Mouse (Mus musculus) neural tube, embryonic 12.5 days (tissue): ENCODE measurements around the gene Pdzph1. TPM values are rescaled to one million over a fixed set of nuclear protein-coding genes. Genes with fewer than 3 reads are reported as not detected.

ENCODE experiments used
- ATAC-seq: fragments of 200-750 bp; cut with Nextera tagmentation; 2 replicates; pipeline ENCODE4 v1.8.0; 2017; ENCODE audit warnings: low read depth, mild to moderate bottlenecking, moderate TSS enrichment, moderate library complexity; ENCODE audit not compliant: low FRiP score
- H3K27ac ChIP-seq: fragments of 300-500 bp; sonication (generic); 2 replicates; pipeline ENCODE4 v1.5.1; 2016
- H3K27me3 ChIP-seq: fragments of 300-500 bp; sonication (generic); replicated peaks from 2 replicates; pipeline ENCODE4 v1.6.1; 2016; ENCODE audit warnings: mild to moderate bottlenecking
- H3K36me3 ChIP-seq: fragments of 300-500 bp; sonication (generic); 2 replicates; pipeline ENCODE4 v1.6.1; 2016; ENCODE audit warnings: mild to moderate bottlenecking
- H3K4me1 ChIP-seq: fragments of 300-500 bp; sonication (generic); 2 replicates; pipeline ENCODE4 v1.6.1; 2016
- H3K4me2 ChIP-seq: fragments of 300-500 bp; sonication (generic); replicated peaks from 2 replicates; pipeline ENCODE4 v1.6.1; 2016; ENCODE audit warnings: mild to moderate bottlenecking
- H3K4me3 ChIP-seq: fragments of 300-500 bp; sonication (generic); 2 replicates; pipeline ENCODE4 v1.5.1; 2016
- H3K9ac ChIP-seq: fragments of 300-500 bp; sonication (generic); 2 replicates; pipeline ENCODE4 v1.6.1; 2016; ENCODE audit warnings: mild to moderate bottlenecking
- H3K9me3 ChIP-seq: fragments of 300-500 bp; sonication (generic); 2 replicates; pipeline ENCODE4 v1.6.1; 2016; ENCODE audit warnings: mild to moderate bottlenecking
- whole genome bisulfite sequencing: fragments of 180-500 bp; shearing (Covaris S2); methylation state at CpG from one replicate; pipeline ENCODE4 v1.1.7; 2016; 5-methylcytosine and 5-hydroxymethylcytosine counted together
- polyA plus RNA-seq: library from polyadenylated mRNA; unstranded; fragments of >200 nt; fragmentation: Nextera tagmentation; extraction: Ambion mirVana; gene quantifications from 2 replicates; pipeline ENCODE4 v1.2.1, GENCODE M21; 2016

Pdzph1 gene
- polyA plus RNA-seq, 1 experiment from 2014 or later, result 3.8 TPM

DNA sequence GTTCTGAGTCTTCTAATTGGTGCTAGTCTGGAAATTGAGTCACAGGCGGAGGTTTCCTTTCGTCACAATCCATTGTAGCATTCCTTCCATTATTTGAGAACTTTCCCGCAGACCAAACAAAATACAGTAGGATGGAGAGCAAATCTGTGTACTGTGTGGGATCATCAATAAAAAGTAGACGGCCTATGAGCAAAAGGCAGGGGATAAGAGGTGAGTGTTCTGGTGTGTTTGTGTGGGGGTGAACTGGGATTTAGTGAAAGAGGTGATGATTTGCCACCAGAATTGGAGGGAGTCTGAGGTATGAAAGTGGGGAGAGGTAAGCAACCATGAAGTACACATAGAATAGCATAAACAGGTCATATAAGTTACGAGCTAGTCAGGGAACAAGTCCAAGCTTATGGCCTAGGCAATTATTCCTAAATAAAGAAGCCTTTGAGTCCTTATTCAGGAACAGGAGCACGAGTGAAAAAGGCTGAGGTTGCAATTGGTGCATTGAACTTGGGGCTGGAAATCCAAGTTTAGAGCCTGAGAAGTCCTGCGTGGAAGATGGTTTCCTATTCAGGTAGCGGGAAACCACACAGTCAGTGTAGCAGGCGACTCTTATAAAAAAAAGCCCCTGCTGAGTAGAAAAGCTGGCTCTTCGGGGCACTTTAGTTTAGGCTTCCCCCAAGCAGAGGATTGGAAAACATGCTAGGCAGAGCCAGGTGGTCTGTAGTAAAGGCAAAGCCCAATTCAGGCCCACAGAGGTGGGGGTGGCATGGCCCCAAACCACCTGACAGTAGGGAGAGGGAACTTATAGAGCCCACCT lies 48.0 kb downstream of the Pdzph1 start:
- Histone ChIP-seq H3K36me3 (no peaks in the 10 kb centered on the region), H3K4me1 (no peaks in the 10 kb centered on the region), H3K4me2 (no peak overlapping the region), H3K9me3 (no peaks in the 10 kb centered on the region), H3K4me3 (no peak overlapping the region), H3K27me3 (no peaks in the 10 kb centered on the region), H3K9ac (no peak overlapping the region), H3K27ac (no peak overlapping the region)
- WGBS, result 69% methylated on average over 10 of the region's 10 CpGs
- ATAC-seq, result no peak

GRCm38 (mm10) chr17:58938598-58938997 lies 52.6 kb downstream of the Pdzph1 start:
- H3K9me3 ChIP-seq, result no peaks in the 10 kb centered on the region
- no peaks in the 10 kb centered on the region for H3K4me1 ChIP-seq
- no peaks in the 10 kb centered on the region for H3K27me3 ChIP-seq
- no peak overlapping the region for H3K9ac ChIP-seq
- 84% methylated on average over 1 of the region's 1 CpGs for WGBS
- no peak for ATAC-seq
- H3K27ac ChIP-seq, result no peak overlapping the region
- H3K4me3 ChIP-seq, result no peak overlapping the region
- no peaks in the 10 kb centered on the region for H3K36me3 ChIP-seq
- no peak overlapping the region for H3K4me2 ChIP-seq

DNA sequence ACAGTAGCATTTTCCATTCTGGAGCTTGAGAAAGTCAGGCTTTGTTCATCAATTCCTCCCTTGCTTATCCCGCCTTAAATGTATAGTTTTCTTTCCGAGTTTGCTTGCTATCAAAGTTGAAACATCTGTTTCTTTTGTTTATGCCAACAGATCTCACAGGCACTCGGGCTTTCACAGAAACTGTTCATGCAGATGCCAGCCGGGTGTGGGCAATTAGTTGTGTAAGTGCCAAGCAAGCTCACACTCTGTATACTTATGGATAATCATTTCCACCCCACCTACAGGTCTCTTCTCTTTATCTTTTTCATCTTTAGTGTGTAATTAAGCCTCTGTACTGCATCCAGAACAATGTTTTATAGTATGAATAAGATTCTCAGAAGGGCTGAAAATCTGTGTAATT lies 53.6 kb downstream of the Pdzph1 start:
- Histone ChIP-seq H3K27ac (no peak overlapping the region), H3K9ac (no peak overlapping the region), H3K9me3 (no peaks in the 10 kb centered on the region), H3K36me3 (no peaks in the 10 kb centered on the region), H3K27me3 (no peaks in the 10 kb centered on the region), H3K4me2 (no peak overlapping the region), H3K4me3 (no peak overlapping the region), H3K4me1 (no peaks in the 10 kb centered on the region)
- no peak for ATAC-seq
- WGBS, result 60% methylated on average over 4 of the region's 4 CpGs

DNA sequence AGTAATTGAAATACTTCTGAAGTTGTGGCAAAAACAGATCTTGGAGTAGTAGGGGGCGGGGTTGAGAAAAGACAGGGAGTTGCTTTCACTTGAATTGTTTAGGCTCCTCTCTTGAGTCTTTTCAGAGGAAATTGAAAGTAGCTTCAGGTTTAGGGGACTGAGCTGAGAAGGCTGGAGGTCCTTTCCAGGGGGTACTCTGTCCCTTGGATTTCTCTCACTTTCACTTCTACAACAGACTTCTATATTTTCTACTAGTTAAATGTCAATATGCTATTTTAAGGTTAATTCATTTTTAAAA lies 58.2 kb downstream of the Pdzph1 start:
- no peak overlapping the region for H3K4me3 ChIP-seq
- H3K36me3 ChIP-seq, result no peaks in the 10 kb centered on the region
- H3K27me3 ChIP-seq, result no peaks in the 10 kb centered on the region
- H3K9me3 ChIP-seq, result no peaks in the 10 kb centered on the region
- no peak overlapping the region for H3K9ac ChIP-seq
- H3K27ac ChIP-seq, result no peak overlapping the region
- no peak; the same call in 1 of the 2 replicates for ATAC-seq
- H3K4me1 ChIP-seq, result peaks cover 3% of the 10 kb centered on the region; the same call in 1 of the 2 replicates
- 20% methylated on average over 1 of the region's 1 CpGs for WGBS
- no peak overlapping the region; the same call in 1 of the 2 replicates for H3K4me2 ChIP-seq

DNA sequence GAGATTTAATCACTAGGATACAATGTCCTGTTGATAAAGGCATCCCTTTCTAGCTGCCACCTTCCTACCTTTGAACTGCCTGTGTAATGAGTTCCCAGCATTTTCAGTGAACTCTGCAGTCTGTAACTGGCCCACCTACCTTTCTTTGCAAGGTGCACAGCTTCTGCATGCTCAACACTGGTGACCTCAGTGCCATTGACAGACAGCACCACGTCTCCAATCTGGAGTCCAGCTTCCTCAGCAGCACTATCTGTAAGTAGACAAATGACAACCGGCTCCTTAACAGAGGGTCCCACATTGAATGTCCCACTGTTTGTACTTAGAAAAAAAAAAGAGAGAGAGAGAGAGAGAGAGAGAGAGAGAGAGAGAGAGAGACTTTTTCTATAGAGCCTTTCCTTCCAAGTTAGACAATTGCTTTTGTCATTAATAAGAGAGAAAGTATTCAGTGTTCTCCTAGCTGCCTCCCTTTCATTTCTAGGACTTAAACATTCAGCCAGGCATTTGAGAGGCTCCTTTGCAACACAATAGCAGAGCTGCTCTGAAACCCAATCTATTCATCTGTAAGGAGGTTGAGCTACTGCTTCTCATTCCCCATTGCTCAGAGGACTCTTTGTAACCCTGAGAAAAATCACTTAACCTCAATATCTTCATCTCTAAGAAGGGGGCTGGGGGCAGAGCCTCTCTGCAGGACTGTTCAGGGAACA lies 58.7 kb downstream of the Pdzph1 start:
- no peaks in the 10 kb centered on the region for H3K27me3 ChIP-seq
- H3K4me3 ChIP-seq, result no peak overlapping the region
- peaks cover 3% of the 10 kb centered on the region; the same call in 1 of the 2 replicates for H3K4me1 ChIP-seq
- H3K4me2 ChIP-seq, result peak overlapping the region; percentile 14; the same call in 1 of the 2 replicates
- H3K27ac ChIP-seq, result no peak overlapping the region
- 8% methylated on average over 2 of the region's 2 CpGs for WGBS
- peak; percentile 65 for ATAC-seq
- H3K9ac ChIP-seq, result no peak overlapping the region
- H3K9me3 ChIP-seq, result no peaks in the 10 kb centered on the region
- H3K36me3 ChIP-seq, result no peaks in the 10 kb centered on the region

DNA sequence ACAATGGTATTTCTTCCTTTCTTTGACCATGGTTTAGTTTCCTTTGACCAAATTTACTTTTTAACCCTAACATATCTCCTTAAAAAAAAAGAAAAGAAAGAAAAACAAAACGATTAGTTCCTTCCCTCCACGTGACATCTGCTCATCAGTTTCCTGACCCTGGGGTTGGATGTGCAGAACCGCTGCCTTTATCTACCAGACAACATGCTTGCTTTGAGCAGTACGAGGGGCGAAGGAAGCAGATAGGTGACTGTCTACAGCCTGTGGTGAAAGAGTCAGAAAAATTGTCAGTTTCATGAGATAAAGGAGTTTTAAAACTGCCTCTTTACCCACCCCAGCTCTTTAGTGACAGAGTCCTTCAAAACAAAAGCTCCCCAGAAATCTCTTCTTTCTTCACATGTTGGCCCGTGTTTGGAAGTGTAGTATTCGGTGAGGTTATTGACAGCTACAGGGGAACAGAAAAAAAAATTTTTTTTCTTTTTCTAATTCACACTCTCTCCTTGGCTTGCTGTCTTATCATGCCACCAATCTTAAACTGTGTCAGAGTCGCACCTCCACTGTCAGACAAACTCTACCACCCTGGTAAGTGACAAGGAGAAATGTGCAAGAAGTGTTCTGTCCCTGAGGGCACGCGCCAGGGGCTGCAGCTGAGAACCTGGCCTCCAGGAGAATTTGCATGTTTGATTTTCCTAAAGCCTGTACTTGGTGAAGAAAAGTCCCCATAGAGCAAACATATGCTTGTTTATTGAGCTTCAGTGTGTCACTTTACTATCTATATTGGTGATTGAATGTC lies 66.2 kb downstream of the Pdzph1 start:
- Histone ChIP-seq H3K4me1 (peaks cover 6% of the 10 kb centered on the region; the same call in 1 of the 2 replicates), H3K36me3 (no peaks in the 10 kb centered on the region), H3K4me2 (no peak overlapping the region), H3K9ac (no peak overlapping the region), H3K27ac (no peak overlapping the region), H3K9me3 (no peaks in the 10 kb centered on the region), H3K27me3 (no peaks in the 10 kb centered on the region), H3K4me3 (no peak overlapping the region)
- WGBS, result 81% methylated on average over 10 of the region's 10 CpGs
- ATAC-seq, result no peak

DNA sequence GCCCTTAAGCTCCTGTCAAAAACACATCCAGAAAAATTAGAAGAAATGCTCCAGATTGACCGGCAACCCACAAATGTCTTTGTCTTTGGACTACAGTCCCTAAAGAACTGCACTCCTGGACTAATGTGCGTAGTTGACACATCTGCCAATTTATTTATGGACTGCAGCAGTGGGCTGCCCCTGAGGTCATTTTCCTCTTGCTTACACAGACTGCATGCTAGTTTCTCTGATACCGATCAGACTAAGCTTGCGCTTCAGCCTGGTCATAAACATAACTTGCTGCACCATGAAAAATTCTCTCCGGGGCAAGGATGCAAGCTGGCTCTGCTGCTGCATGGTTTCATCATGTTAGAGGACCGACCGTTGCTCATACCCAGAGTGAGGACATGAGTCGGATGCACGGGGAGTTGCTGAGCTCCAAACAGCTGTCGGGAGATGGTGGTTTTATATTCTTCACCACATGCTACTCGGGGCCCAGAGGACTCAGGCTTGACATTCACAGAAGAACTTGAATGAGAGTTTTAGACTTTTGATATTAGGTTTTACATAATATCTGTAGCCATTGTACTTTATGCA lies 67.2 kb downstream of the Pdzph1 start:
- Histone ChIP-seq H3K9me3 (no peaks in the 10 kb centered on the region), H3K27ac (no peak overlapping the region), H3K4me3 (no peak overlapping the region), H3K4me2 (no peak overlapping the region), H3K4me1 (peaks cover 9% of the 10 kb centered on the region; the same call in 1 of the 2 replicates), H3K36me3 (no peaks in the 10 kb centered on the region), H3K9ac (no peak overlapping the region), H3K27me3 (no peaks in the 10 kb centered on the region)
- 51% methylated on average over 11 of the region's 11 CpGs for WGBS
- ATAC-seq, result peak; percentile 73; the same call in 1 of the 2 replicates

DNA sequence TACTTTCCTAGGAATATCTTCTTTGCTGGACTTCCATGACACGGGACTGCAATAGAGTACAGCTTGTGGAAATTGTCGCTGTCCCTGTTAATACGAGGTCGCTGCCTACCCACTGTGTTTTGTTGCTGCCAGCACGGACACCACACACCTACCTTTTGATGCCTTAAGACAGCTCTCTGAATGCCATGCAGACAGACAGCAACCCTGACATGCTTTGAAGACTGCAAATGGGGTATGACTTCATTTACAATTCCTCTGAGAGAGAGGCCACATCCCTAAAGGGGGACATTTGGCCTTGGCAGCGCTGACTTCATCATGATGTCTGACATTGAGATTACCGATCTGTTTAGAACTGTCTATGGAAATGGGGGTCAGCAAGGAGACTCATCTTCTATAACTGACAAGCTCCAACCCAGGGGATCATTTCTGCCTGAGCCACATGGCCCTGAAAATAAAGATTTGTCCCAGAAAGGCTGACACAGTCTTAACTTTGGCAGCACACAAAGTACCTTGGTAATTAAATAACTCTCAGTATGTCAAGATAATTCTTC lies 67.8 kb downstream of the Pdzph1 start:
- Histone ChIP-seq H3K4me3 (no peak overlapping the region), H3K27me3 (no peaks in the 10 kb centered on the region), H3K27ac (no peak overlapping the region), H3K4me1 (peaks cover 10% of the 10 kb centered on the region; the same call in 1 of the 2 replicates), H3K36me3 (no peaks in the 10 kb centered on the region), H3K9ac (no peak overlapping the region), H3K9me3 (no peaks in the 10 kb centered on the region), H3K4me2 (no peak overlapping the region)
- ATAC-seq, result 0 out of 2 replicates have a peak, but pooled peaks have one; percentile 9
- WGBS, result 58% methylated on average over 7 of the region's 7 CpGs

- ATAC-seq, result no peak
- Histone ChIP-seq H3K27ac (no peak overlapping the region), H3K27me3 (no peaks in the 10 kb centered on the region), H3K9me3 (no peaks in the 10 kb centered on the region), H3K4me2 (no peak overlapping the region), H3K4me1 (peaks cover 10% of the 10 kb centered on the region; the same call in 1 of the 2 replicates), H3K4me3 (no peak overlapping the region), H3K36me3 (no peaks in the 10 kb centered on the region), H3K9ac (no peak overlapping the region)
- 89% methylated on average over 2 of the region's 2 CpGs for WGBS
Measured at GRCm38 (mm10) chr17:58922821-58923220, 68.4 kb downstream of the Pdzph1 start.

DNA sequence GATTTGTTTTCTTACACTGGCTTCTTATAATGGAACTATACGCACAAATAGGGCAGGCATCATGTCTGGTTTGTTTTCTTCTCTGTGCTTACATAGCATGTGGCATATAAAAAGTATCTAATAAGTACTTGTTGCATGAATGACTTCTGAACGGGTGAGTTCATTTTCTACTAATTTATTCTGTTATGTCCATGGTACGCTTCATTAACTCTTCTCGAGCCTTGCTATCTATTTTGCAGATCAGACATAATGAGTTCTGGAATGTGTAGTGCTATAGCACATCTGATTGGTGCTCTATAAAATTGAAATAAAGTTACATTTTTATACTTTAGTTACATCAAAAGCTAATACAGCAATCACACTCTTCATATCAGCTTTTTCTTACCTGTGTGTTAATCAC lies 71.2 kb downstream of the Pdzph1 start:
- WGBS, result 58% methylated on average over 4 of the region's 4 CpGs
- Histone ChIP-seq H3K27ac (no peak overlapping the region), H3K4me1 (peaks cover 10% of the 10 kb centered on the region; the same call in 1 of the 2 replicates), H3K9me3 (no peaks in the 10 kb centered on the region), H3K27me3 (no peaks in the 10 kb centered on the region), H3K9ac (no peak overlapping the region), H3K4me3 (no peak overlapping the region), H3K36me3 (no peaks in the 10 kb centered on the region), H3K4me2 (no peak overlapping the region)
- ATAC-seq, result no peak

- 4% methylated on average over 8 of the region's 8 CpGs for WGBS
- H3K4me2 ChIP-seq, result peak overlapping the region; percentile 44
- no peaks in the 10 kb centered on the region for H3K27me3 ChIP-seq
- peak; percentile 85 for ATAC-seq
- no peak overlapping the region for H3K4me3 ChIP-seq
- no peak overlapping the region for H3K27ac ChIP-seq
- no peaks in the 10 kb centered on the region for H3K9me3 ChIP-seq
- H3K9ac ChIP-seq, result no peak overlapping the region
- peaks cover 8% of the 10 kb centered on the region; the same call in 1 of the 2 replicates for H3K4me1 ChIP-seq
- H3K36me3 ChIP-seq, result no peaks in the 10 kb centered on the region
Measured at GRCm38 (mm10) chr17:58919061-58919460, 72.1 kb downstream of the Pdzph1 start.
